Mouse (Mus musculus) ES-E14 (cell line): Measurements from ENCODE around the gene 1700007K13Rik. TPM values are rescaled to one million over a fixed set of nuclear protein-coding genes. Genes with fewer than 3 reads are reported as not detected.
"Not testable (repeated sequence)": the region's sequence is repeated elsewhere in the genome, so short reads cannot be mapped to it uniquely, and the experiment has no call there.

ENCODE experiments used
- DNase-seq: peaks from one replicate; pipeline ENCODE4 v3.0.0-alpha.2; 2013; ENCODE audit warnings: low read depth, low spot score
- H3K27ac ChIP-seq: 2 replicates; pipeline ENCODE4 v1.5.1; 2012; ENCODE audit warnings: low read depth, mild to moderate bottlenecking, low read length, moderate library complexity, mixed read lengths; ENCODE audit not compliant: poor library complexity, insufficient read depth, severe bottlenecking
- H3K36me3 ChIP-seq: 2 replicates; pipeline ENCODE4 v1.6.1; 2012; ENCODE audit warnings: mild to moderate bottlenecking, low read length, moderate library complexity, mixed read lengths; ENCODE audit not compliant: control insufficient read depth, poor library complexity, insufficient read depth, severe bottlenecking
- H3K4me1 ChIP-seq, 2 experiments: fragments of 150-350 bp in 1 of 2; sonication (generic) in 1 of 2; 2 replicates each; pipeline ENCODE4 v1.6.1; 2012; ENCODE audit warnings: low read length in 2 of 2, mild to moderate bottlenecking in 1 of 2, mixed read lengths in 1 of 2; ENCODE audit not compliant: control insufficient read depth in 2 of 2, insufficient read depth in 2 of 2, poor library complexity in 1 of 2
- H3K4me3 ChIP-seq, 2 experiments: fragments of 150-350 bp in 1 of 2; sonication (generic) in 1 of 2; 2 replicates each; pipeline ENCODE4 v1.5.1; 2012; ENCODE audit warnings: low read length in 2 of 2, low read depth in 1 of 2, mild to moderate bottlenecking in 1 of 2, mixed read lengths in 1 of 2; ENCODE audit not compliant: insufficient read depth in 1 of 2, poor library complexity in 1 of 2, severe bottlenecking in 1 of 2
- H3K9ac ChIP-seq: 2 replicates; pipeline ENCODE4 v1.6.1; 2012; ENCODE audit warnings: low read depth, mild to moderate bottlenecking, low read length, mixed read lengths; ENCODE audit not compliant: poor library complexity, insufficient read depth, severe bottlenecking
- H3K9me3 ChIP-seq: fragments of 150-350 bp; sonication (generic); 2 replicates; pipeline ENCODE4 v1.6.1; 2012; ENCODE audit warnings: low read depth, mild to moderate bottlenecking, low read length; ENCODE audit not compliant: control insufficient read depth, insufficient read depth
- CHD2 ChIP-seq: IDR thresholded peaks from 2 replicates; pipeline ENCODE4 v1.6.1; 2014; ENCODE audit warnings: mild to moderate bottlenecking, low read depth, low read length, inconsistent platforms
- HCFC1 ChIP-seq: IDR thresholded peaks from 2 replicates; pipeline ENCODE4 v1.6.1; 2012; ENCODE audit warnings: low read length, inconsistent platforms, borderline replicate concordance; ENCODE audit not compliant: insufficient read depth
- MAFK ChIP-seq: IDR thresholded peaks from 2 replicates; pipeline ENCODE4 v1.6.1; 2014; ENCODE audit warnings: mild to moderate bottlenecking, low read depth, low read length, inconsistent platforms; ENCODE audit not compliant: insufficient read depth
- ZC3H11A ChIP-seq: IDR thresholded peaks from 2 replicates; pipeline ENCODE4 v1.6.1; 2012; ENCODE audit warnings: low read depth, mild to moderate bottlenecking, inconsistent platforms, low read length, borderline replicate concordance
- ZNF384 ChIP-seq: IDR thresholded peaks from 2 replicates; pipeline ENCODE4 v1.6.1; 2012; ENCODE audit warnings: low read depth, low read length, inconsistent platforms
- in situ Hi-C, 2 experiments: fragments of 600-800 bp; cut with MboI; formaldehyde crosslinking; loops; one replicate each; pipeline ENCODE4 v1.15.1; 2025; ENCODE audit warnings: low sequenced_read_pairs in 2 of 2, inconsistent platforms in 1 of 2; ENCODE audit not compliant: unreplicated experiment in 2 of 2
- total RNA-seq: library from RNA; depleted of rRNA; stranded (reverse); fragments of 300-350 nt; gene quantifications from 2 replicates; pipeline ENCODE4 v1.2.3, GENCODE M21; 2012

Gene 1700007K13Rik
- total RNA-seq, 1 experiment = 12.9 TPM

DNA sequence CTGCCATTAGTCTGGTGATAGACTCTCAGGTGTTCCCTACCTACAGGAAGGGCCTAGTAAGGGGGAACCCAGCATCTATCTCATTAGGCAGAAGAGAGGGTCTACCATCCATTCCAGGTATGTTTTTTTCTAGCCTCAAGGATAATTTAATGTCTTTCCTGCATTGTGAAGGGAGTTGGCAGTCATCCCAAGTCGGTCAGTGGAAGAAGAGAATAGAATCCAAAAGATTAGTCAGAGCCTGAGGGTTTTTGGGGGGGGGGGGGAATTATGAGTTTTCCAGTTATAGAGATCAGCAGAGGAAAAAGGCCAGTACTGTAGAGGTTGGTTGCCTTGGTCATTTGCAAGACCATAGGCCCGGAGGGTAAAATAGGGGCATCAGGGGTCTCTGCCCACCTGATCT is 28.4 kb upstream of the 1700007K13Rik start:
- no peak overlapping the region for H3K27ac ChIP-seq
- no peak overlapping the region for H3K9ac ChIP-seq
- DNase-seq = no peak
- in situ Hi-C loops = no loop called here
- H3K9me3 ChIP-seq = peaks cover 3% of the 10 kb centered on the region; the same call in 1 of the 2 replicates
- H3K36me3 ChIP-seq = no peaks in the 10 kb centered on the region
- H3K4me1 ChIP-seq = peaks cover 0 to 3% of the 10 kb centered on the region in 2 experiments; a peak in 1 of 4 replicates
- no peak overlapping the region for H3K4me3 ChIP-seq
- no peak for TF ChIP-seq CHD2
- TF ChIP-seq ZNF384 = no peak
- TF ChIP-seq HCFC1 = no peak
- TF ChIP-seq MAFK = no peak
- TF ChIP-seq ZC3H11A = no peak

DNA sequence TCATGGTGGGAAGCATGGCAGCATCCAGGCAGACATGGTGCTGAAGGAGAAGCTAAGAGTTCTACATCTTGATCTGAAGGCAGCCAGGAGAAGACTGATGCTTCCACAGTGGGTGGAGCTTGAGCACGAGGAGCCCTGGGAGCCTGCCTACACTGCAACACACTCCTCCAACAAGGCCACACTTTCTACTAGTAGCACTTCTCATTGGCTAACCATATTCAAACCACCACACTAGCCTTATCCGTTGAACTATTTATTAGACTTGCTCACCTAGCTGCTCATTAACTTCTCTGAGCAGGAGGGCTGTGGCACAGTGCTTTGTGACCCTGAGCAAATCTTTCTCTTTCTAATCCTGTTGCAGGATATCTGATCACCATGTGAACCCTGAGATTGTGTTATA is 17.7 kb upstream of the 1700007K13Rik start:
- H3K27ac ChIP-seq = no peak overlapping the region
- H3K9ac ChIP-seq = no peak overlapping the region
- H3K9me3 ChIP-seq = no peaks in the 10 kb centered on the region
- DNase-seq = no peak
- H3K4me1 ChIP-seq = peaks cover 1 to 7% of the 10 kb centered on the region in 2 experiments; a peak in 2 of 4 replicates
- H3K4me3 ChIP-seq = no peak overlapping the region
- TF ChIP-seq ZNF384 (no peak), CHD2 (no peak), MAFK (no peak), ZC3H11A (no peak), HCFC1 (no peak)
- in situ Hi-C loops = no loop called here
- H3K36me3 ChIP-seq = no peaks in the 10 kb centered on the region

DNA sequence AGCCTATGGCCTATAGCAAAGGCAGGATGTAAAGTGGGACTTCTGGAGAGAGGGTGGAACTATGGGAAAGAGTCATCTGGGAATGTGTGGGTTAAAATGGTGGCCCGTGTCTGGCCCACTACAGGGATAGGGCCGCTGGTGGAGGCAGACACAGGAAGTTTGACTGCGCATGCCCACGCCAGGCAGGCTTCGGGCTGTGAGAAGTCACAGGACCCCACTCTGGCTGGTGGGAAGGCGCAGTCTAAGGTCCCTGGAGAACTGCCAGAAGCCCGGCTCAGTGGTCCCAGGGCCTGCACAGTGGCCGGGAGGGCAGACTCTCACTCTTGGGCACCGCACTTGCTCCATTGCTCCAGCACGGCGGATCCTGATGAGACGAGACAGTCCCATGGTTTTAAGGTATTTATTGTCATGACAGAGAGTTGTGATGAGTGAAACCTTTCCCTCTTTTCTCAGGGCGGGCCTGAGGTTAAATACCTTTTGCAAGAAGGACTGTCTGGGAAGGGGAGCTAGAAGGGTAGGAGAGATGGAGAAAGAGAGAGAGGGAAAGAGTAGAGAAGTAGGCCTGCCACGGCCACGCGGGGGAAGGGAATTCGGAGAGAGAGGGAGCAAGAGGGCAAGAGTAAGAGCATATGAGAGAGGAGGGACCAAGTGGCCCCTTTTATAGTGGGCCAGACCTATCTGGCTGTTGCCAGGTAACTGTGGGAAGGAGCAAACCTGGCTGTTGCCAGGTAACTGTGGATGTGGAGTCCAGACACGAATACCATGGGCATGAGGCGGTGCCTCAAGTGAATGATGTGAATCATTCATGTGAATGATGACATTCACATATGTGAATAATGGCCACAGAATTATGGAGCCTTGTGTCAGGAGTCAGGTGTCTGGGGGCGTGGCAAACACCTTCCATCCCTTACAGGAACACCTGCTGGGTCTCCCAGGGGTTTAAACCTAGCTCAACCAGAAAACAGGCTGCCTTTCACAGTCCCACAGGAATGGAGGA is 13.4 kb upstream of the 1700007K13Rik start:
- no peak for DNase-seq
- in situ Hi-C loops = no loop called here
- peak overlapping the region; percentile 19 to 52 for H3K4me3 ChIP-seq

DNA sequence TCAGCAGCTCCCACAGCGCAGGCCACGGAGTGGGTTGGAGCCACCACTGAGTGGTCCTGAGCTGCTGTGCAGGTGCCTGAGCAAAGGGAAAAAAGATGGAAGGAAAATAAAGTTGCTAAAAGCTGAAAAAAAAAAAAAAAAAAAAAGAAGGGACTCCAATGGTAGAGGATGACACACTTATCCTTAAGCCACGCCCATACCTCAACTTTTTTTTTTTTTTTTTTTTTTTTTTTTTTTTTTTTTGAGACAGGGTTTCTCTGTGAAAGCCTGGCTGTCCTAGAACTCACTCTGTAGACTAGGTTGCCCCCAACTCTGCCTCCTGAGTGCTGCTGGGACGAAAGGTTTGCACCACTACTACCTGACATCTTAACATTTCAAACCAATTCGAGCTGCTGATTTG is 11.9 kb upstream of the 1700007K13Rik start:
- TF ChIP-seq ZNF384 = peak; percentile 64; the same call in 1 of the 2 replicates
- H3K9me3 ChIP-seq, in situ Hi-C loops, H3K9ac ChIP-seq, H3K4me3 ChIP-seq, H3K4me1 ChIP-seq, H3K27ac ChIP-seq, H3K36me3 ChIP-seq, DNase-seq: not testable (repeated sequence)

More for the DNA sequence above, 13.4 kb upstream of the 1700007K13Rik start:
- Histone ChIP-seq H3K27ac (no peak overlapping the region), H3K4me1 (peaks cover 2 to 10% of the 10 kb centered on the region in 2 experiments; a peak in 3 of 4 replicates), H3K36me3 (no peaks in the 10 kb centered on the region), H3K9ac (peak overlapping the region; percentile 4; the same call in 1 of the 2 replicates), H3K9me3 (no peaks in the 10 kb centered on the region)
- no peak for TF ChIP-seq ZNF384
- no peak for TF ChIP-seq MAFK
- TF ChIP-seq HCFC1 = no peak
- no peak for TF ChIP-seq CHD2
- TF ChIP-seq ZC3H11A = no peak

DNA sequence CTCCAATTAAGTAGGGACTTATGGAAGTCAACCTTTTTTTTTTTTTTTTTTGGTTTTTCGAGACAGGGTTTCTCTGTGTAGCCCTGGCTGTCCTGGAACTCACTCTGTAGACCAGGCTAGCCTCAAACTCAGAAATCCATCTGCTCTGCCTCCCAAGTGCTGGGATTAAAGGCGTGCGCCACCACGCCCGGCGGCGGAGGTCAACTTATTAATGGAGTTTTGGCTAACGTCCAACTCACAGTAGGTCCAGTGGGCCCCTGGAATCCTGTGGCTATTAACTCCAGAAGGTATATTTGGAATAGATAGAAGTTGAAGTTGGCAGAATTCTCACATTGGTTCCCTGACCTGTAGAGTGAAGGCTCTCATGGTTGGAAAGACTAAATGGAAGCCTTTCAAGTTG is 5.9 kb upstream of the 1700007K13Rik start:
- H3K9ac ChIP-seq, H3K4me1 ChIP-seq, in situ Hi-C loops, H3K9me3 ChIP-seq, H3K27ac ChIP-seq, DNase-seq, H3K4me3 ChIP-seq: not testable (repeated sequence)
- H3K36me3 ChIP-seq = peaks cover 17% of the 10 kb centered on the region
